Mouse (Mus musculus) heart, adult 2 months (tissue): ENCODE measurements at regions not wholly inside any gene's neighbourhood (a gene's known extent, or its start where the extent isn't known, plus 50 kb on each side); places are given as distances from the start of the nearest gene placed in this dataset.
A peak's percentile ranks its signal among the peaks of the same experiment; 100 is the strongest.

ENCODE experiments used
- DNase-seq, 2 experiments: peaks; one replicate each; pipeline ENCODE4 v3.0.0; 2021
- H3K27ac ChIP-seq: fragments of 200-600 bp; 2 replicates; pipeline ENCODE4 v1.8.1; 2022
- H3K27me3 ChIP-seq: fragments of 200-500 bp; 2 replicates; pipeline ENCODE4 v1.6.1; 2012; ENCODE audit warnings: mild to moderate bottlenecking, low read length, inconsistent platforms, mixed read lengths; ENCODE audit not compliant: control insufficient read depth, insufficient read depth
- H3K36me3 ChIP-seq: fragments of 200-500 bp; 2 replicates; pipeline ENCODE4 v1.6.1; 2012; ENCODE audit warnings: low read length, inconsistent platforms; ENCODE audit not compliant: control insufficient read depth, insufficient read depth
- H3K4me1 ChIP-seq: fragments of 200-500 bp; 2 replicates; pipeline ENCODE4 v1.6.1; 2011; ENCODE audit warnings: low read length; ENCODE audit not compliant: control insufficient read depth, insufficient read depth
- H3K4me3 ChIP-seq: fragments of 200-600 bp; 2 replicates; pipeline ENCODE4 v1.8.1; 2022
- H3K79me2 ChIP-seq: fragments of 200-500 bp; replicated peaks from 2 replicates; pipeline ENCODE4 v1.6.1; 2012; ENCODE audit warnings: mild to moderate bottlenecking, inconsistent platforms, low read length, moderate library complexity, mixed read lengths; ENCODE audit not compliant: control insufficient read depth, insufficient read depth
- H3K9ac ChIP-seq: fragments of 200-500 bp; 2 replicates; pipeline ENCODE4 v1.6.1; 2012; ENCODE audit warnings: low read depth, mild to moderate bottlenecking, control low read depth, inconsistent platforms, low read length, mixed read lengths
- CTCF ChIP-seq: fragments of 200-600 bp; IDR thresholded peaks from 2 replicates; pipeline ENCODE4 v1.8.1; 2022; ENCODE audit warnings: antibody characterized with exemption, mild to moderate bottlenecking, moderate library complexity
- EP300 ChIP-seq: fragments of 200-500 bp; IDR thresholded peaks from 2 replicates; pipeline ENCODE4 v1.6.1; 2011; ENCODE audit warnings: low read depth, low read length, control low read depth; ENCODE audit not compliant: insufficient read depth
- POLR2A ChIP-seq: fragments of 200-500 bp; IDR thresholded peaks from 2 replicates; pipeline ENCODE4 v1.6.1; 2011; ENCODE audit warnings: mild to moderate bottlenecking, low read depth, low read length, control low read depth; ENCODE audit not compliant: insufficient read depth
- WGBS: fragments of 180-500 bp; shearing (Covaris S2); methylation state at CpG from one replicate; pipeline ENCODE4 v1.1.7; 2018; 5-methylcytosine and 5-hydroxymethylcytosine counted together
- intact Hi-C: fragments of 180-260 bp; cut with DNase I; formaldehyde crosslinking; loops from one replicate; pipeline ENCODE4 v1.15.1; 2025

DNA sequence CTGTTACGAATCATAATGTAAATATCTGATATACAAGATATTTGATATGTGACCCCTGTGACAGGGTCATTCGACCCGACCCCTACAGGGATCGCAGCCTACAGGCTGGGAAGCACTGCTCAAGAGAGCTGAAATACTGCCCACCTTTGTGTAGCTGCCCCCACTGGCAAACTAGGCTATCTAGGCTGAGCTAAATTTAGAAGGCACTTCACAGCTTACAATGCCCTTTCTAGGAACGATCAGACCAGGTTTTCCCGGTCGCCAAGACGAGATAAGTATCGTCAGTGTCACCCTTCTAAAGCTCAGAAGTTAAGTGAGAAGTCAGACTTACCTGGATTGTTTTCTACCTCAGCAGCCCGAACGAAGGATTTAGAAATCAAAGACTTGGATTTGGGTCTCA lies 71.9 kb upstream of the Ptgfrn start:
- 49% methylated on average over 11 of the region's 11 CpGs for WGBS
- no peak for DNase-seq

DNA sequence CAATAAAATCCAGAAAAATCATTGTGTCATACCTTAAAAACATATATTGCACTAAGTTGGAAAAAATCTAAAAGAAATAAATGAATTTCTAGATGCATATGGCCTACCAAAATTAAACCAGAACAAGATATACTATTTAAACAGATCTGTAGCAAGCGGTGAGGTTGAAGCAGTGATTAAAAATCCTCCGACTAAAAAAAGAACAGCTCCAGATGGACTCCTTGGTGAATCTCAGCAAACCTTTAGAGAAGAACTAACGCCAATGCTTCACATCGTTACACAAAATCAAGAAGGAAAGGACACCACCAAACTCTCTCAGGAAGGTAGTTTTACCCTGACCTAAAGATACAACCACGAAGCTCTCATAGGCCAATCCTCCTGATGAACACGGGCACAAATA lies 63.9 kb upstream of the Ptgfrn start:
- intact Hi-C loops: no loop called here
- WGBS: 88% methylated on average over 6 of the region's 6 CpGs
- Histone ChIP-seq H3K27ac (no peak overlapping the region), H3K4me3 (no peak overlapping the region), H3K27me3 (no peaks in the 10 kb centered on the region), H3K79me2 (no peaks in the 10 kb centered on the region), H3K9ac (no peak overlapping the region), H3K4me1 (no peaks in the 10 kb centered on the region), H3K36me3 (no peaks in the 10 kb centered on the region)
- DNase-seq: no peak
- TF ChIP-seq POLR2A (no peak), EP300 (no peak), CTCF (no peak)

More for the DNA sequence above, 71.9 kb upstream of the Ptgfrn start:
- intact Hi-C loops: no loop called here
- Histone ChIP-seq H3K79me2 (no peaks in the 10 kb centered on the region), H3K27me3 (no peaks in the 10 kb centered on the region), H3K4me3 (no peak overlapping the region), H3K4me1 (no peaks in the 10 kb centered on the region), H3K9ac (no peak overlapping the region), H3K36me3 (no peaks in the 10 kb centered on the region), H3K27ac (no peak overlapping the region)
- TF ChIP-seq CTCF: 0 out of 2 replicates have a peak, but pooled peaks have one; percentile 5
- TF ChIP-seq EP300: no peak

DNA sequence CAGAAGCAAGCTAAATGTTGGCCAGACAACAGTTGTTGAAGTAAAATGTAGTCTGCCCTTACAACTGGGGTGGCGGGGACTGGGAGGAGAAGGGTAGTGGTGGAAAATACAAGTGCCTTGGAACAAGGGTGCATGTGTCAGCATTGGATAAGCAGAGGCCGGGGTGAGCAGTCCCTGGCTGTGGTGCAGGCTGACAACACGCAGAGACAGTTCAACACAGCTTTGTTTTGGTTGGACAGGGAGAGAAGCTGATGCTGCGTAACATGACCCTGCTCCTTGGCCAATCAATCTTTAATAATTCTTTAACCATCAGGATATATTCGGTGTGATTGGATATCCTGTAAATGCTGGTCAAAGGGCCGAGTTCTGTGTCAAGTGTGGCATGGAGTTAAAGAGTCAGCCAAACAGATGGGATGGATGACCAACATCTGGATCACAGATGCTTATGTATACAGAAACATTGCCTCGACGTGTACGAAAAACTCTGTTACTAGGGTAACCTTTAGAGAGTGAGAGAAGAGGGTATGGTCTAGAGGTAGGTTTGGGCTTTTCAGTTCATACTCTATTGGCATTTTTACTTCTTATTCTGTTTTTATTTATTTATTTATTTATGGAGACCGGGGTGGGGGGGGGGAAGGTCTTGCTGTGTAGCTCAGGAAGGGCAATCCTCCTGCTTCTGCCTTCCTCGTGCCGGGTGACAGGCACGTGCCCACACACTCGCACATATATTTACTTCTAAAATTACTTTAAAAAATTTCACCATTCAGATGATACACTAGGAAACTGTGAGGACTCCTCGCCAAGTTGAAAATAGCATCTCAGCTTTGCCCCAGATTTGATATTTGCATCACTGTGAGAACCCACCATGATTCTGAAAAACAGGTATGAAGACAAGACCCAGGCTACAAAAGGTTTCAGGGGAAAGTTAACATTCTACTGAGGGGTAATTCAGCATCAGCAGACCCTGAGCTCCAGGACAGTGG lies 60.2 kb upstream of the Ptgfrn start:
- Histone ChIP-seq H3K27me3 (no peaks in the 10 kb centered on the region), H3K4me1 (no peaks in the 10 kb centered on the region), H3K79me2 (no peaks in the 10 kb centered on the region), H3K4me3 (no peak overlapping the region), H3K9ac (no peak overlapping the region), H3K27ac (no peak overlapping the region), H3K36me3 (no peaks in the 10 kb centered on the region)
- 84% methylated on average over 15 of the region's 15 CpGs for WGBS
- no peak for DNase-seq
- no peak for TF ChIP-seq POLR2A
- TF ChIP-seq CTCF: no peak
- no peak for TF ChIP-seq EP300
- intact Hi-C loops: no loop called here

DNA sequence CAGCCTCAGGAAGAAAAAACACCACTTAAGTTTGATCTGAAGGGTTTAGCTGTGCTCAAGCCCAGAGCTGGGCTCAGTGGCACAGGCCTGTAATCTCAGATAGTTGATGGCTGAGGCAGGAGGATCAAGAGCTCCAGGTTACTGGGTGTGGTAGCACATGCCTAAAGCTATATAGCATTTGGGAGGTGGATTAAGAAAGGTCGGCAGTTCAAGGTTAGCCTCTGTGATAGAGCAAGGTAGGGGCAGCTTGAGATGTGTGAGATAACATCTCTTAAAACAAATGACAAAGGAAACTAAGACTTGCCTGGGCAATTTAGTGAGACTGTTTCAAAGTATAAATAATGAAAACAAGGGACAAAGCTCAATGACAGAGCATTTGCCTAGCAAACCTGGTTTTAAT lies 56.9 kb upstream of the Ptgfrn start:
- Histone ChIP-seq H3K27me3 (no peaks in the 10 kb centered on the region), H3K4me1 (peaks cover 3% of the 10 kb centered on the region), H3K4me3 (no peak overlapping the region), H3K9ac (no peak overlapping the region), H3K36me3 (no peaks in the 10 kb centered on the region), H3K27ac (no peak overlapping the region), H3K79me2 (no peaks in the 10 kb centered on the region)
- 69% methylated on average over 1 of the region's 1 CpGs for WGBS
- no peak for DNase-seq
- intact Hi-C loops: no loop called here
- no peak for TF ChIP-seq CTCF
- TF ChIP-seq EP300: no peak
- no peak for TF ChIP-seq POLR2A

DNA sequence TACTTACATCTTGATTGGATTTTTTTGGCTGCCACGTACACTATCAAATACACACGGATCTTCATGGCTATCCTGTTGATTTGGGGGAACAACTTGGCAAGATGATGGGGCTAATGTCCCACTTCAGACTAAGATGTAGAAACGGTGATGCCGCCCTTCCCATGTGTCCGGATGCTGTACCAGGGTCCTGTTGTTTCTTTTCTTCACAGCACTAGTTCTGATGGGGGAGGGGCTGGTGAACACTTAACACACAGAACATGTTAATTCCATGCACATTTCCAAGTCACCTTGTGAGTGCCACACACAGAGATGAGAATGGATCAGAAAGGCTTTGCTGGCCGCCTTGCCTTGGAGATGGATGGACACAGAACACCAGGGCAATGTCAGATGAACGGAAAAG lies 56.5 kb upstream of the Ptgfrn start:
- H3K4me1 ChIP-seq: peaks cover 3% of the 10 kb centered on the region
- no peak for DNase-seq
- no peaks in the 10 kb centered on the region for H3K27me3 ChIP-seq
- no peak overlapping the region for H3K27ac ChIP-seq
- H3K4me3 ChIP-seq: no peak overlapping the region
- intact Hi-C loops: no loop called here
- H3K9ac ChIP-seq: no peak overlapping the region
- TF ChIP-seq CTCF (no peak), EP300 (no peak), POLR2A (no peak)
- no peaks in the 10 kb centered on the region for H3K79me2 ChIP-seq
- 92% methylated on average over 7 of the region's 7 CpGs for WGBS
- H3K36me3 ChIP-seq: no peaks in the 10 kb centered on the region

DNA sequence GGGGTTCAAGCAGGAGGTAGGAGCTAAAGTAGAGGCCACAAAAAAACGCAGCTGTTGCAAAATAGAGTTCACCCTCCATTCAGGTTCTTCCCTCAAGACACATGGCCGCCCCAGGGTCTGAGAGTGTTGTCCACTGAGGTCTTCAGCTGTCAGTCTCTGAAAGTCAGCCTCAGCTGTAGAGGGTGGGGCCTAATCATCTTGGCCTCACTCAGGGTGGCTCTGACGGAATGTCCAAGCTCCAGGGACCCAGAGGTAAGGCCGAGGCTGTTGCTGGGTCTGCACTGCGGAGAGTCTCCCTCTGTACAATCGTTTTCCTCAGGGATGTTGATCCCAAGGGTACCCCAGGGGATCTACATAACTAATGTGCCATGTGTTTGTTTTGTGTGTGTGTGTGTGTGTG lies 55.2 kb upstream of the Ptgfrn start:
- no peaks in the 10 kb centered on the region for H3K27me3 ChIP-seq
- H3K36me3 ChIP-seq: no peaks in the 10 kb centered on the region
- no peak for DNase-seq
- H3K79me2 ChIP-seq: no peaks in the 10 kb centered on the region
- intact Hi-C loops: no loop called here
- TF ChIP-seq POLR2A (no peak), EP300 (no peak), CTCF (no peak)
- 72% methylated on average over 6 of the region's 6 CpGs for WGBS
- peaks cover 3% of the 10 kb centered on the region for H3K4me1 ChIP-seq
- no peak overlapping the region for H3K9ac ChIP-seq
- H3K4me3 ChIP-seq: no peak overlapping the region
- no peak overlapping the region for H3K27ac ChIP-seq
